Mouse (Mus musculus) olfactory bulb, adult 2 months (tissue): ENCODE results near the gene Arhgap8. TPM values are rescaled to one million over a fixed set of nuclear protein-coding genes. Genes with fewer than 3 reads are reported as not detected.

Experiments
- H3K27ac ChIP-seq: fragments of 200-500 bp; 2 replicates; pipeline ENCODE4 v1.5.1; 2012; ENCODE audit warnings: low read depth, low read length; ENCODE audit not compliant: insufficient read depth
- H3K4me1 ChIP-seq: fragments of 200-500 bp; 2 replicates; pipeline ENCODE4 v1.6.1; 2012; ENCODE audit warnings: low read length; ENCODE audit not compliant: control insufficient read depth, insufficient read depth
- H3K4me3 ChIP-seq: fragments of 200-500 bp; 2 replicates; pipeline ENCODE4 v1.5.1; 2012; ENCODE audit warnings: mild to moderate bottlenecking, low read depth, low read length, moderate library complexity; ENCODE audit not compliant: insufficient read depth
- CTCF ChIP-seq: fragments of 200-500 bp; IDR thresholded peaks from 2 replicates; pipeline ENCODE4 v1.5.1; 2012; ENCODE audit warnings: low read depth, mild to moderate bottlenecking, low read length, moderate library complexity; ENCODE audit not compliant: insufficient read depth
- POLR2A ChIP-seq: fragments of 200-500 bp; IDR thresholded peaks from 2 replicates; pipeline ENCODE4 v1.6.1; 2012; ENCODE audit warnings: mild to moderate bottlenecking, low read depth, low read length, moderate library complexity; ENCODE audit not compliant: insufficient read depth
- WGBS: fragments of 180-500 bp; shearing (Covaris S2); methylation state at CpG from one replicate; pipeline ENCODE4 v1.1.7; 2018; 5-methylcytosine and 5-hydroxymethylcytosine counted together
- polyA plus RNA-seq: library from polyadenylated mRNA; stranded (reverse); fragments of >200 nt; gene quantifications from 2 replicates; pipeline ENCODE4 v1.2.4, GENCODE M21; 2012; ENCODE audit warnings: low replicate concordance; ENCODE audit not compliant: missing spikeins, insufficient read depth, insufficient read length

Gene Arhgap8
- polyA plus RNA-seq, 1 experiment, result not detected

GRCm38 (mm10) chr15:84691513-84691912 is 28.3 kb upstream of the Arhgap8 start:
- WGBS, result 94% methylated on average over 6 of the region's 6 CpGs
- H3K4me1 ChIP-seq, result no peaks in the 10 kb centered on the region
- H3K27ac ChIP-seq, result no peak overlapping the region
- no peak for TF ChIP-seq CTCF
- TF ChIP-seq POLR2A, result no peak
- H3K4me3 ChIP-seq, result no peak overlapping the region

DNA sequence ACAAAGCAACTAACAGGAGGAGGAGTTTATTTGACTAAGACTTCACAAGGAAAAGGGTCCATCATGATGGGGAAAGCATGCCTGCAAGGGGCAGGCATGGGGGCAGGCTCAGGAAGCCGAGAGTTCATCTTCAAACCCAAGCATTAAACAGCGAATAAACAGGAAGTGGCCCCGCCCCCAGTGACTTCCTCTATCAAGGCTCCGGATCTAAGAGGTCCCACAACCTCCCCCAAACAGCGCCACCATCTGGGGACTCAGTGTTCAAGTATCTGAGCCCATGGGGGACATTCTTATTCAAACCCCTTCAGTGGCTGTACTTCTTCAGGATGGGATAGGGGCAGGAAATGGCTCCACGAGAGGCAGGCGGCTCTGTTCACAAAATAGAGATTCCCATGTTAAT is 27.2 kb upstream of the Arhgap8 start:
- TF ChIP-seq POLR2A (no peak), CTCF (no peak)
- no peak overlapping the region for H3K27ac ChIP-seq
- H3K4me1 ChIP-seq, result peaks cover 4% of the 10 kb centered on the region; the same call in 1 of the 2 replicates
- no peak overlapping the region for H3K4me3 ChIP-seq
- WGBS, result 93% methylated on average over 7 of the region's 7 CpGs

DNA sequence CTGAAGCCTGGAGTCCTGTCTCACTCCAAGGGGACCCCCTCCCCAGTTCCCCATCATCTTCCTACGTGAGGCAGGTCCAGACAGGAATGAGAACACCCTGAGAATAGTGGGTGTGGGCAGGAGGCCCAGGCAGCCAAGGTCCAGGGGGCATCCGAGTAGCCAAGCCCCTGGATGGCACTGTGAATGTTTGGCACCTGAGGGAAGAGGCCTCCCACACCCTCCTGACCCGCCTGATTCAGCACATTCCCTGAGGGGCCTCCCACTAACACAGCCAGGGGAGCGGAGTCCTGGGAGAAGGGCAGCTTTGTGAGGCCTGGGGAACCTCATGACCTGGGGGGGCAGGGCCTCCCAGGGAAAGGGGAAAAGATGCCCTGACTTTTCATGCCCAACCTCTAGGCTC is 23.8 kb upstream of the Arhgap8 start:
- no peak for TF ChIP-seq CTCF
- TF ChIP-seq POLR2A, result no peak
- H3K4me1 ChIP-seq, result peaks cover 4% of the 10 kb centered on the region
- 76% methylated on average over 4 of the region's 4 CpGs for WGBS
- H3K4me3 ChIP-seq, result no peak overlapping the region
- no peak overlapping the region for H3K27ac ChIP-seq

DNA sequence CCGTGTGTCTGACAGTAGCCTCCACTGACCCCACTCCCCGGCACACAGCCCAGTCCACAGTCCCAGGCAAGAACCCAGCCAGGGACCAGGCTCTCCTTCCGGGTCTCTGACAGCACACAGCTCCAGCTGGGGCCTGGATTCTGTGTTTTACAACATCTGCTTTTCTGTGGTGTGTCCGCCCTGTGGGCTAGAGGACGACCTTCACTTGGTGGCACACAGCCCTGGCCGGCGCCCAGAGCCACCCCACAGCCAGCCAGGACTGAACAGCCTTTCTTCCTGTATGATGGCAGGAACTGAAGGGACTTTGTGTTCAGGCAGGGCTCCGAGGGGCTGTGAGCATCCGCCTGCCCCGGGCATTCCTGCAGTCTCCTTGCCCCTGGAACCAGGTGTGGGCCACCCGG is 22.2 kb upstream of the Arhgap8 start:
- peaks cover 4% of the 10 kb centered on the region for H3K4me1 ChIP-seq
- 56% methylated on average over 11 of the region's 11 CpGs for WGBS
- no peak for TF ChIP-seq POLR2A
- TF ChIP-seq CTCF, result no peak
- H3K4me3 ChIP-seq, result no peak overlapping the region
- H3K27ac ChIP-seq, result peak overlapping the region; percentile 16; the same call in 1 of the 2 replicates

DNA sequence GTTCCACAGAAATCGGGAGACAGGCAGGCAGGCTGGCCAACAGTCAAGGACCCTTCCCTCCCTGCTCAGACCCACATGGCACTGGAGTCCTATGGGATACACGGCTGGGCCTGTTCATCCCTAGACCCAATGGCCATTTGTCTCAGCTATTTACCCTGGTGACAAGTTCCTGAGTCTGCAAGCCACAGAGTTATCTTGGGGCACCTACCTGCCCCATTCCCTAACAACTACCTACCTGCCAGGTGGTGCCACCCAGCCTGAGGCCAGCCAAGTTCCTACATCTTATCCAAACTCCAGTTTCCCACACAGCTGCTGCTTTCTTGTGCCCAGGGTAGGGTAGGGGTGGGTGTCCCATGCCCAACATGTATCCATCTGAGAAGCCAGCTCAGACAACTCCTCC is 21.7 kb upstream of the Arhgap8 start:
- Histone ChIP-seq H3K4me3 (no peak overlapping the region), H3K27ac (peak overlapping the region; percentile 16; the same call in 1 of the 2 replicates), H3K4me1 (peaks cover 4% of the 10 kb centered on the region)
- TF ChIP-seq POLR2A (no peak), CTCF (no peak)
- WGBS, result 67% methylated on average over 2 of the region's 2 CpGs

DNA sequence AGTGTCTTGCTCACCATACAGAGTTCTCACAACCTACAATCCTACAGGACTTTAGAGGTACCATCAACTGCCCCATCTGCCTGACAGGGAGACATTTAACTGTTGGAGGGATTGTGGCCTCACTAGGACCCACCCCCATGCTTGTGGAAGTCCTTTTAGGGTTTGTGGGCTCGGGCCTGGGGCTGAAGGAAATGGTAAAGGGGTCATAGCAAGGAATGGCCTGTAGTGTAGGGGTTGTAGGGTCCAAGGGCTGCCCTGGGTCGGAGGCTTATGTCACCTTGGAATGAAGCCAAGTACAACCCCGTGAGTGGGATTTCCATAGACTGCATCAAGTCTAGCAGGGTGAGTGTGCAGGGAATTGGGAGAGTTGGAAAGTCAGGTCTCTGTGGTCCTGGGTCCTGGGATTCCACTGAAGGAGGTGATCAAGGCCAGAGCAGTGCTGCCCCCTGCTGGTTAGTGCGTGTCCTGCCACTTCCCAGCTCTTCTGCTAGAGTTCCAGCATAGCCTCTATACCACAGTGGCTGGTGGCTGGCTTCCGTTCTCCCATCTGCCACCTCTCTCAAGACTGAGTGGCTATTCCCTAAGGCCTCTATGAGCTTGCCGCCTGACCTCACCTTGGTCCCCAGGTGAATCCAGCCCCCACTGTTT is 19.6 kb upstream of the Arhgap8 start:
- Histone ChIP-seq H3K4me1 (peaks cover 4% of the 10 kb centered on the region), H3K27ac (no peak overlapping the region), H3K4me3 (no peak overlapping the region)
- 59% methylated on average over 6 of the region's 6 CpGs for WGBS
- TF ChIP-seq POLR2A (no peak), CTCF (peak; percentile 43; the same call in 1 of the 2 replicates)

GRCm38 (mm10) chr15:84701947-84702346 is 17.9 kb upstream of the Arhgap8 start:
- Histone ChIP-seq H3K27ac (no peak overlapping the region), H3K4me1 (peaks cover 4% of the 10 kb centered on the region), H3K4me3 (no peak overlapping the region)
- WGBS, result 44% methylated on average over 4 of the region's 4 CpGs
- TF ChIP-seq POLR2A, result no peak
- TF ChIP-seq CTCF, result 0 out of 2 replicates have a peak, but pooled peaks have one; percentile 19

DNA sequence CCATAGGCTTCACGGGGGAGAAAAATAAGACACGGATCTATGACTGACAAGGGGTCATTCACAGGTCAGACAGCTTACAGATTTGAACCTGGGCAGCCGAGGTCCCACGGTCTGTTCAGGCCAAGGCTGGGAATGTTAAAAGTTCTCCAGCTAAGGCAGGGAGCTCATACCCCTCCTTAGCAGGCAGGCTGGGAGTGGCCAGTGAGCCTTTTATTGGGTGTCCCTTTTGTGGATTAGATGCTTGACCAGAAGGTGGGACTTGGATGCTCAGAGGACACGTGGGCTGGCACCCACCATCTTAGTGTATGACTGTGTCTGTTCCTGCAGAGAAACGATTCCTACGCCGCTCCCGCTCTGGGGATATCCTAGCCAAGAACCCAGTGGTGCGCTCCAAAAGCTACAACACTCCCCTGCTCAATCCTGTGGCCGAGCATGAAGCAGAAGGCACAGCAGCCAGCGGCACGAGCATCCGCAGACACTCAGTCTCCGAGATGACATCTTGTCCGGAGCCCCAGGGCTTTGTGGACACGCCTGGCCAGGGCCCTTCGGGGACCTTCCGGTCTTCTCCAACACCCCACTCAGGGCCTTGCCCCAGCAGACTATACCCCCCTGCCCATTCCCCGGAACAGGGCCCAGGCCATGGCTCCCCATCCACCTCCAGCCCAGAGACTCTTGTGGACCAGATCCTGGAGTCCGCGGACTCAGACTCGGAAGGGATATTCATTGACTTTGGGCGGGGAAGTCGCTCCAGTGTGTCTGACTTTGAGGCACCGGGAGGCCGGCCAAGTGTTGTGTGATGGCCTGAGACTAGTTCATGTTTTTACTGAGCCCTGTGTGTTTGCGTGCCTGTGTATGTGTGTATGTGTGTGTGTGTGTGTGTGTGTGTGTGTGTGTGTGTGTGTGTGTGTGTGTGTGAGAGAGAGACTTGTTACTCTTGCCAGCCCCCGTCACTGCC is 17.2 kb upstream of the Arhgap8 start:
- Histone ChIP-seq H3K4me3 (no peak overlapping the region), H3K4me1 (no peaks in the 10 kb centered on the region; the same call in 1 of the 2 replicates), H3K27ac (no peak overlapping the region)
- TF ChIP-seq CTCF (no peak), POLR2A (no peak)
- WGBS, result 92% methylated on average over 28 of the region's 29 CpGs

DNA sequence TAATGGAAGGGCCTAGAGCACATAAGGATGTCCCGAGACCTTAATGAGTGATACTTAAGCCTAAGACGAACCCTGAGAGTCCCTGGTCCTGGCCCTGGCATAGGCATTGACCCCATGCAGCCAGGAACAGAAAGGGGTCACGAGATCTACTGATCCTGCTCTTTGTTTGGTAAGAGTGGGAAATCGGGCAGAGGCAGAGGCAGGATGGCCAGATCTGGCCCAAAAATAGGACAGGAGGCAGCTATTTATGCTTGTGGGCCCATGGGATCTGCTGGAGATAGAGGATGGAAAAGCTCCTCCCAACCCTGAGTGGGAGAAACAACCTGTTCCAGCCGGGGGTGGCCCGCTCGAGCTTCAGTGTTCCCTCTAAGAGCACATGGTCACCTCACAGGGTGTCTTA is 15.9 kb upstream of the Arhgap8 start:
- TF ChIP-seq POLR2A, result no peak
- no peak for TF ChIP-seq CTCF
- WGBS, result 93% methylated on average over 7 of the region's 7 CpGs

More for the DNA sequence above, 15.9 kb upstream of the Arhgap8 start:
- Histone ChIP-seq H3K27ac (no peak overlapping the region), H3K4me1 (no peaks in the 10 kb centered on the region), H3K4me3 (no peak overlapping the region)
